Mouse (Mus musculus): ENCODE results near the gene Atg2b.

Atg2b gene

GRCm38 (mm10) chr12:105683933-105684901, 794 bp downstream of the Atg2b start, which contains the start of gene Gskip:
Gene Gskip (plus strand): TSS chr12:105684829.
- DNase-seq (ENCODE audit: low read depth, low spot score), result peak; percentile 20

GRCm38 (mm10) chr12:105678762-105679161, 6.2 kb downstream of the Atg2b start:
- no peak for DNase-seq (ENCODE audit: low read depth, low spot score)

GRCm38 (mm10) chr12:105678211-105678610, 6.8 kb downstream of the Atg2b start:
- no peak for DNase-seq (ENCODE audit: low read depth, low spot score)

- DNase-seq (ENCODE audit: low read depth, low spot score), result no peak
These were observed 8.7 kb downstream of the Atg2b start for GRCm38 (mm10) chr12:105676274-105676673.

GRCm38 (mm10) chr12:105655850-105656249, 29.2 kb downstream of the Atg2b start:
- no peak for DNase-seq (ENCODE audit: low read depth, low spot score)

- DNase-seq (ENCODE audit: low read depth, low spot score), result no peak
These were observed 42.2 kb downstream of the Atg2b start for GRCm38 (mm10) chr12:105642770-105643321.

GRCm38 (mm10) chr12:105637554-105637953, 47.5 kb downstream of the Atg2b start:
- no peak for DNase-seq (ENCODE audit: low read depth, low spot score)

GRCm38 (mm10) chr12:105636551-105636950, 48.5 kb downstream of the Atg2b start:
- DNase-seq (ENCODE audit: low read depth, low spot score), result no peak

- DNase-seq (ENCODE audit: low read depth, low spot score), result no peak
These were observed 50.5 kb downstream of the Atg2b start for GRCm38 (mm10) chr12:105634374-105635067.

GRCm38 (mm10) chr12:105625798-105626197, 59.2 kb downstream of the Atg2b start:
- no peak for DNase-seq (ENCODE audit: low read depth, low spot score)

- DNase-seq (ENCODE audit: low read depth, low spot score), result no peak
These were observed 62.0 kb downstream of the Atg2b start for GRCm38 (mm10) chr12:105622981-105623539.

- DNase-seq (ENCODE audit: low read depth, low spot score), result no peak
These were observed 63.0 kb downstream of the Atg2b start for GRCm38 (mm10) chr12:105622048-105622447.

- no peak for DNase-seq (ENCODE audit: low read depth, low spot score)
These were observed 71.5 kb downstream of the Atg2b start for GRCm38 (mm10) chr12:105613559-105613958.

- DNase-seq (ENCODE audit: low read depth, low spot score), result no peak
These were observed 73.3 kb downstream of the Atg2b start for GRCm38 (mm10) chr12:105611748-105612147.

GRCm38 (mm10) chr12:105611045-105611444, 74.0 kb downstream of the Atg2b start:
- no peak for DNase-seq (ENCODE audit: low read depth, low spot score)

- no peak for DNase-seq (ENCODE audit: low read depth, low spot score)
These were observed 78.1 kb downstream of the Atg2b start for GRCm38 (mm10) chr12:105606881-105607280.

- DNase-seq (ENCODE audit: low read depth, low spot score), result no peak
These were observed 79.8 kb downstream of the Atg2b start for GRCm38 (mm10) chr12:105605212-105605611.

- no peak for DNase-seq (ENCODE audit: low read depth, low spot score)
These were observed 81.1 kb downstream of the Atg2b start for GRCm38 (mm10) chr12:105603904-105604303.

- no peak for DNase-seq (ENCODE audit: low read depth, low spot score)
These were observed 82.3 kb downstream of the Atg2b start, which contains the start of gene Bdkrb1 for GRCm38 (mm10) chr12:105602581-105603210. Gene Bdkrb1 (plus strand): TSS chr12:105603085.

- DNase-seq (ENCODE audit: low read depth, low spot score), result no peak
These were observed 83.4 kb downstream of the Atg2b start for GRCm38 (mm10) chr12:105601586-105601985.

GRCm38 (mm10) chr12:105599098-105599497, 85.9 kb downstream of the Atg2b start:
- no peak for DNase-seq (ENCODE audit: low read depth, low spot score)
